Mouse (Mus musculus): Measurements from ENCODE around the gene Fam228a. TPM values are rescaled to one million over a fixed set of nuclear protein-coding genes. Genes with fewer than 3 reads are reported as not detected.
A peak's percentile ranks its signal among the peaks of the same experiment; 100 is the strongest.
"Not testable (repeated sequence)": the region's sequence is repeated elsewhere in the genome, so short reads cannot be mapped to it uniquely, and the experiment has no call there.

Gene Fam228a
- polyA plus RNA-seq (2016; fragmentation: Nextera tagmentation; extraction: Ambion mirVana) = 0.56 and 0.77 TPM in 2 replicates

- Histone ChIP-seq H3K4me3 (replicated peaks) (no peak within 1 kb of the TSS), H3K4me1 (no peaks in the 10 kb centered on the region), H3K27ac (no peak within 1 kb of the TSS), H3K9ac (no peak within 1 kb of the TSS), H3K9me3 (no peaks in the 10 kb centered on the region), H3K27me3 (no peaks in the 10 kb centered on the region), H3K36me3 (replicated peaks) (no peaks in the 10 kb centered on the region), H3K4me2 (no peak within 1 kb of the TSS)
- no peak for ATAC-seq (ENCODE audit: low FRiP score)
- 87% methylated on average over 18 of the region's 18 CpGs for WGBS
These were observed at the start of gene Fam228a for GRCm38 (mm10) chr12:4738031-4738576. Fam228a (minus strand) TSS chr12:4738430.

GRCm38 (mm10) chr12:4784466-4784865, 46.2 kb upstream of the Fam228a start:
- 86% methylated on average over 2 of the region's 2 CpGs for WGBS
- no peak for ATAC-seq (ENCODE audit: low FRiP score)
- no peak overlapping the region for H3K4me3 ChIP-seq (replicated peaks)

GRCm38 (mm10) chr12:4783598-4783997, 45.4 kb upstream of the Fam228a start:
- Histone ChIP-seq H3K9me3 (no peaks in the 10 kb centered on the region), H3K4me1 (no peaks in the 10 kb centered on the region), H3K27ac (no peak overlapping the region), H3K27me3 (no peaks in the 10 kb centered on the region), H3K4me3 (replicated peaks) (no peak overlapping the region), H3K9ac (no peak overlapping the region), H3K36me3 (replicated peaks) (no peaks in the 10 kb centered on the region), H3K4me2 (no peak overlapping the region)
- 71% methylated on average over 5 of the region's 5 CpGs for WGBS
- no peak for ATAC-seq (ENCODE audit: low FRiP score)

More at GRCm38 (mm10) chr12:4784466-4784865, 46.2 kb upstream of the Fam228a start:
- Histone ChIP-seq H3K4me1 (no peaks in the 10 kb centered on the region), H3K9me3 (no peaks in the 10 kb centered on the region), H3K27ac (no peak overlapping the region), H3K27me3 (no peaks in the 10 kb centered on the region), H3K9ac (no peak overlapping the region), H3K36me3 (replicated peaks) (no peaks in the 10 kb centered on the region), H3K4me2 (no peak overlapping the region)

- H3K4me3 ChIP-seq (replicated peaks); H3K4me1 ChIP-seq; ATAC-seq (ENCODE audit: low FRiP score); H3K4me2 ChIP-seq; H3K36me3 ChIP-seq (replicated peaks); H3K9me3 ChIP-seq; H3K27me3 ChIP-seq; H3K27ac ChIP-seq; H3K9ac ChIP-seq: not testable (repeated sequence)
- 92% methylated on average over 9 of the region's 9 CpGs for WGBS
These were observed 43.6 kb upstream of the Fam228a start for GRCm38 (mm10) chr12:4781725-4782404.

- Histone ChIP-seq H3K36me3 (replicated peaks) (no peaks in the 10 kb centered on the region), H3K27me3 (no peaks in the 10 kb centered on the region), H3K9ac (no peak overlapping the region), H3K4me2 (no peak overlapping the region), H3K27ac (no peak overlapping the region), H3K4me3 (replicated peaks) (no peak overlapping the region), H3K4me1 (no peaks in the 10 kb centered on the region), H3K9me3 (no peaks in the 10 kb centered on the region)
- ATAC-seq (ENCODE audit: low FRiP score) = no peak
- WGBS = 100% methylated on average over 1 of the region's 1 CpGs
These were observed 43.0 kb upstream of the Fam228a start for GRCm38 (mm10) chr12:4781270-4781669.

- Histone ChIP-seq H3K9me3 (no peaks in the 10 kb centered on the region), H3K4me3 (replicated peaks) (no peak overlapping the region), H3K4me2 (no peak overlapping the region), H3K36me3 (replicated peaks) (no peaks in the 10 kb centered on the region), H3K4me1 (no peaks in the 10 kb centered on the region), H3K27ac (no peak overlapping the region), H3K27me3 (no peaks in the 10 kb centered on the region), H3K9ac (no peak overlapping the region)
- no peak for ATAC-seq (ENCODE audit: low FRiP score)
- WGBS = 71% methylated on average over 2 of the region's 2 CpGs
These were observed 42.0 kb upstream of the Fam228a start for GRCm38 (mm10) chr12:4780245-4780644.

- 90% methylated on average over 6 of the region's 6 CpGs for WGBS
- H3K9me3 ChIP-seq = no peaks in the 10 kb centered on the region
- H3K4me2 ChIP-seq = no peak overlapping the region
- H3K27ac ChIP-seq = no peak overlapping the region
- ATAC-seq (ENCODE audit: low FRiP score) = no peak
- no peaks in the 10 kb centered on the region for H3K4me1 ChIP-seq
- no peaks in the 10 kb centered on the region for H3K36me3 ChIP-seq (replicated peaks)
- H3K4me3 ChIP-seq (replicated peaks) = no peak overlapping the region
- H3K27me3 ChIP-seq = no peaks in the 10 kb centered on the region
- H3K9ac ChIP-seq = no peak overlapping the region
These were observed 39.5 kb upstream of the Fam228a start for GRCm38 (mm10) chr12:4777734-4778133.

GRCm38 (mm10) chr12:4775588-4775949, 37.3 kb upstream of the Fam228a start:
- H3K27me3 ChIP-seq = no peaks in the 10 kb centered on the region
- WGBS = 84% methylated on average over 9 of the region's 9 CpGs
- ATAC-seq (ENCODE audit: low FRiP score) = no peak

GRCm38 (mm10) chr12:4774895-4775587, 36.8 kb upstream of the Fam228a start:
- H3K9ac ChIP-seq = no peak overlapping the region
- H3K36me3 ChIP-seq (replicated peaks) = no peaks in the 10 kb centered on the region
- H3K4me2 ChIP-seq = no peak overlapping the region
- H3K9me3 ChIP-seq = no peaks in the 10 kb centered on the region
- H3K27ac ChIP-seq = no peak overlapping the region
- no peaks in the 10 kb centered on the region for H3K4me1 ChIP-seq
- no peak overlapping the region for H3K4me3 ChIP-seq (replicated peaks)
- H3K27me3 ChIP-seq = no peaks in the 10 kb centered on the region
- WGBS = 94% methylated on average over 8 of the region's 8 CpGs
- no peak for ATAC-seq (ENCODE audit: low FRiP score)

More at GRCm38 (mm10) chr12:4775588-4775949, 37.3 kb upstream of the Fam228a start:
- Histone ChIP-seq H3K9ac (no peak overlapping the region), H3K4me2 (no peak overlapping the region), H3K36me3 (replicated peaks) (no peaks in the 10 kb centered on the region), H3K27ac (no peak overlapping the region), H3K9me3 (no peaks in the 10 kb centered on the region), H3K4me3 (replicated peaks) (no peak overlapping the region), H3K4me1 (no peaks in the 10 kb centered on the region)

- H3K9me3 ChIP-seq = no peaks in the 10 kb centered on the region
- H3K36me3 ChIP-seq (replicated peaks) = no peaks in the 10 kb centered on the region
- no peaks in the 10 kb centered on the region for H3K27me3 ChIP-seq
- peak overlapping the region; percentile 83 for H3K9ac ChIP-seq
- H3K4me1 ChIP-seq = 0 out of 2 replicates have a peak, but pooled peaks cover 3% of the 10 kb centered on the region
- peak overlapping the region; percentile 63 for H3K4me2 ChIP-seq
- peak overlapping the region; percentile 62 for H3K4me3 ChIP-seq (replicated peaks)
- H3K27ac ChIP-seq = peak overlapping the region; percentile 97
- peak; percentile 46 for ATAC-seq (ENCODE audit: low FRiP score)
- 21% methylated on average over 13 of the region's 13 CpGs for WGBS
These were observed 31.1 kb upstream of the Fam228a start for GRCm38 (mm10) chr12:4769333-4769723.

- H3K4me1 ChIP-seq = 0 out of 2 replicates have a peak, but pooled peaks cover 3% of the 10 kb centered on the region
- H3K27me3 ChIP-seq = no peaks in the 10 kb centered on the region
- 3% methylated on average over 61 of the region's 61 CpGs for WGBS
- H3K36me3 ChIP-seq (replicated peaks) = no peaks in the 10 kb centered on the region
- H3K4me2 ChIP-seq = peak within 1 kb of the TSS; percentile 63
- peak; percentile 99 for ATAC-seq (ENCODE audit: low FRiP score)
- H3K9ac ChIP-seq = peak within 1 kb of the TSS; percentile 83
- H3K4me3 ChIP-seq (replicated peaks) = peak within 1 kb of the TSS; percentile 62
- H3K9me3 ChIP-seq = no peaks in the 10 kb centered on the region
- H3K27ac ChIP-seq = peak within 1 kb of the TSS; percentile 97
These were observed 30.5 kb upstream of the Fam228a start, which contains the start of the genes Pfn4 and Fam228b for GRCm38 (mm10) chr12:4768492-4769332. Pfn4 (plus strand) TSS chr12:4769022. Fam228b (minus strand) TSS chr12:4769267.

- no peak for ATAC-seq (ENCODE audit: low FRiP score)
- Histone ChIP-seq H3K4me1 (no peaks in the 10 kb centered on the region), H3K4me3 (replicated peaks) (no peak overlapping the region), H3K9ac (no peak overlapping the region), H3K27me3 (no peaks in the 10 kb centered on the region), H3K27ac (no peak overlapping the region), H3K9me3 (no peaks in the 10 kb centered on the region), H3K36me3 (replicated peaks) (no peaks in the 10 kb centered on the region), H3K4me2 (no peak overlapping the region)
- 94% methylated on average over 1 of the region's 1 CpGs for WGBS
These were observed 18.8 kb upstream of the Fam228a start for GRCm38 (mm10) chr12:4757060-4757459.
